Mouse (Mus musculus) hindbrain, embryonic 13.5 days (tissue): ENCODE measurements around the gene Tnfrsf8. TPM values are rescaled to one million over a fixed set of nuclear protein-coding genes. Genes with fewer than 3 reads are reported as not detected.
A peak's percentile ranks its signal among the peaks of the same experiment; 100 is the strongest.

Source experiments
- ATAC-seq: fragments of 200-750 bp; cut with Nextera tagmentation; 2 replicates; pipeline ENCODE4 v1.8.0; 2017; ENCODE audit warnings: moderate TSS enrichment; ENCODE audit not compliant: low FRiP score
- H3K27ac ChIP-seq: fragments of 300-500 bp; sonication (generic); 2 replicates; pipeline ENCODE4 v1.5.1; 2015; ENCODE audit warnings: inconsistent platforms, mild to moderate bottlenecking, moderate library complexity
- H3K27me3 ChIP-seq: fragments of 300-500 bp; sonication (generic); 2 replicates; pipeline ENCODE4 v1.6.1; 2015; ENCODE audit warnings: mild to moderate bottlenecking, inconsistent platforms
- H3K36me3 ChIP-seq: fragments of 300-500 bp; sonication (generic); 2 replicates; pipeline ENCODE4 v1.6.1; 2015; ENCODE audit warnings: mild to moderate bottlenecking, inconsistent platforms
- H3K4me1 ChIP-seq: fragments of 300-500 bp; sonication (generic); replicated peaks from 2 replicates; pipeline ENCODE4 v1.6.1; 2015; ENCODE audit warnings: inconsistent platforms
- H3K4me2 ChIP-seq: fragments of 300-500 bp; sonication (generic); 2 replicates; pipeline ENCODE4 v1.6.1; 2015; ENCODE audit warnings: inconsistent platforms, mild to moderate bottlenecking, moderate library complexity
- H3K4me3 ChIP-seq: fragments of 300-500 bp; sonication (generic); 2 replicates; pipeline ENCODE4 v1.5.1; 2015; ENCODE audit warnings: mild to moderate bottlenecking, inconsistent platforms
- H3K9ac ChIP-seq: fragments of 300-500 bp; sonication (generic); 2 replicates; pipeline ENCODE4 v1.6.1; 2015; ENCODE audit warnings: mild to moderate bottlenecking, inconsistent platforms
- H3K9me3 ChIP-seq: fragments of 300-500 bp; sonication (generic); 2 replicates; pipeline ENCODE4 v1.6.1; 2016; ENCODE audit warnings: inconsistent platforms
- WGBS: fragments of 180-500 bp; shearing (Covaris S2); methylation state at CpG from one replicate; pipeline ENCODE4 v1.1.7; 2015; 5-methylcytosine and 5-hydroxymethylcytosine counted together
- polyA plus RNA-seq: library from polyadenylated mRNA; unstranded; fragments of >200 nt; fragmentation: Nextera tagmentation; extraction: Ambion mirVana; gene quantifications from 2 replicates; pipeline ENCODE4 v1.2.1, GENCODE M21; 2015

Tnfrsf8 gene
- polyA plus RNA-seq, 1 experiment from 2014 or later: 0.12 TPM

- no peak overlapping the region for H3K27ac ChIP-seq
- ATAC-seq: no peak
- whole genome bisulfite sequencing: 64% methylated on average over 13 of the region's 13 CpGs
Observed at GRCm38 (mm10) chr4:145254418-145254817, 60.5 kb downstream of the Tnfrsf8 start.

GRCm38 (mm10) chr4:145252611-145253010 lies 62.4 kb downstream of the Tnfrsf8 start:
- no peak for ATAC-seq
- Histone ChIP-seq H3K27ac (no peak overlapping the region), H3K4me3 (no peak overlapping the region), H3K4me2 (no peak overlapping the region), H3K4me1 (no peaks in the 10 kb centered on the region), H3K36me3 (no peaks in the 10 kb centered on the region), H3K9ac (no peak overlapping the region), H3K27me3 (peaks cover 4% of the 10 kb centered on the region), H3K9me3 (no peaks in the 10 kb centered on the region)
- 91% methylated on average over 8 of the region's 8 CpGs for WGBS

More at GRCm38 (mm10) chr4:145254418-145254817, 60.5 kb downstream of the Tnfrsf8 start:
- no peaks in the 10 kb centered on the region for H3K27me3 ChIP-seq
- no peak overlapping the region for H3K4me3 ChIP-seq
- no peaks in the 10 kb centered on the region for H3K36me3 ChIP-seq
- no peaks in the 10 kb centered on the region for H3K9me3 ChIP-seq
- H3K9ac ChIP-seq: no peak overlapping the region
- H3K4me1 ChIP-seq: no peaks in the 10 kb centered on the region
- H3K4me2 ChIP-seq: no peak overlapping the region

- Histone ChIP-seq H3K9ac (no peak overlapping the region), H3K36me3 (no peaks in the 10 kb centered on the region), H3K9me3 (no peaks in the 10 kb centered on the region), H3K4me2 (no peak overlapping the region), H3K4me3 (no peak overlapping the region), H3K27ac (no peak overlapping the region), H3K4me1 (peaks cover 5% of the 10 kb centered on the region), H3K27me3 (peaks cover 15% of the 10 kb centered on the region)
- 89% methylated on average over 4 of the region's 4 CpGs for WGBS
- no peak for ATAC-seq
Observed at GRCm38 (mm10) chr4:145251546-145251945, 63.4 kb downstream of the Tnfrsf8 start.

- peaks cover 11% of the 10 kb centered on the region for H3K4me1 ChIP-seq
- H3K9ac ChIP-seq: no peak overlapping the region
- H3K27me3 ChIP-seq: peaks cover 30% of the 10 kb centered on the region
- no peaks in the 10 kb centered on the region for H3K36me3 ChIP-seq
- ATAC-seq: no peak
- H3K4me3 ChIP-seq: no peak overlapping the region
- H3K4me2 ChIP-seq: no peak overlapping the region
- WGBS: 94% methylated on average over 4 of the region's 4 CpGs
- no peak overlapping the region for H3K27ac ChIP-seq
- H3K9me3 ChIP-seq: no peaks in the 10 kb centered on the region
Observed at GRCm38 (mm10) chr4:145250002-145250401, 65.0 kb downstream of the Tnfrsf8 start.

- Histone ChIP-seq H3K4me1 (peaks cover 11% of the 10 kb centered on the region), H3K4me2 (no peak overlapping the region), H3K9me3 (no peaks in the 10 kb centered on the region), H3K27me3 (peaks cover 40% of the 10 kb centered on the region), H3K27ac (no peak overlapping the region), H3K4me3 (no peak overlapping the region), H3K9ac (no peak overlapping the region), H3K36me3 (no peaks in the 10 kb centered on the region)
- 79% methylated on average over 2 of the region's 2 CpGs for WGBS
- no peak for ATAC-seq
Observed at GRCm38 (mm10) chr4:145247556-145247955, 67.4 kb downstream of the Tnfrsf8 start.

- Histone ChIP-seq H3K9ac (peak within 1 kb of the TSS; percentile 66), H3K27ac (no peak within 1 kb of the TSS), H3K9me3 (no peaks in the 10 kb centered on the region), H3K4me1 (peaks cover 11% of the 10 kb centered on the region), H3K4me3 (peak within 1 kb of the TSS; percentile 44), H3K36me3 (no peaks in the 10 kb centered on the region), H3K4me2 (peak within 1 kb of the TSS; percentile 72), H3K27me3 (peaks cover 40% of the 10 kb centered on the region)
- 1% methylated on average over 47 of the region's 47 CpGs for WGBS
- peak; percentile 77 for ATAC-seq
Observed at GRCm38 (mm10) chr4:145246173-145247011, 68.6 kb downstream of the Tnfrsf8 start, which contains the start of gene Tnfrsf1b. Tnfrsf1b (minus strand) TSS chr4:145246870.

- H3K4me2 ChIP-seq: peak overlapping the region; percentile 72
- WGBS: 89% methylated on average over 3 of the region's 3 CpGs
- no peak for ATAC-seq
- peak overlapping the region; percentile 44 for H3K4me3 ChIP-seq
- no peaks in the 10 kb centered on the region for H3K9me3 ChIP-seq
- peaks cover 11% of the 10 kb centered on the region for H3K4me1 ChIP-seq
- peaks cover 40% of the 10 kb centered on the region for H3K27me3 ChIP-seq
- no peak overlapping the region for H3K9ac ChIP-seq
- H3K36me3 ChIP-seq: no peaks in the 10 kb centered on the region
- no peak overlapping the region for H3K27ac ChIP-seq
Observed at GRCm38 (mm10) chr4:145245581-145245980, 69.4 kb downstream of the Tnfrsf8 start.

GRCm38 (mm10) chr4:145244676-145245075 lies 70.3 kb downstream of the Tnfrsf8 start:
- no peak overlapping the region for H3K4me3 ChIP-seq
- no peak for ATAC-seq
- WGBS: 96% methylated on average over 2 of the region's 2 CpGs
- H3K4me1 ChIP-seq: peaks cover 11% of the 10 kb centered on the region
- H3K9ac ChIP-seq: no peak overlapping the region
- no peak overlapping the region for H3K4me2 ChIP-seq
- H3K9me3 ChIP-seq: no peaks in the 10 kb centered on the region
- H3K27ac ChIP-seq: no peak overlapping the region
- H3K36me3 ChIP-seq: no peaks in the 10 kb centered on the region
- H3K27me3 ChIP-seq: peaks cover 40% of the 10 kb centered on the region

GRCm38 (mm10) chr4:145242719-145243350 lies 72.1 kb downstream of the Tnfrsf8 start:
- H3K36me3 ChIP-seq: no peaks in the 10 kb centered on the region
- H3K27ac ChIP-seq: no peak overlapping the region
- no peak overlapping the region for H3K9ac ChIP-seq
- no peaks in the 10 kb centered on the region for H3K9me3 ChIP-seq
- H3K4me2 ChIP-seq: no peak overlapping the region
- WGBS: 80% methylated on average over 1 of the region's 1 CpGs
- H3K4me1 ChIP-seq: peaks cover 11% of the 10 kb centered on the region
- no peak overlapping the region for H3K4me3 ChIP-seq
- ATAC-seq: no peak
- H3K27me3 ChIP-seq: peaks cover 38% of the 10 kb centered on the region

GRCm38 (mm10) chr4:145240723-145241231 lies 74.2 kb downstream of the Tnfrsf8 start:
- 79% methylated on average over 4 of the region's 4 CpGs for WGBS
- no peaks in the 10 kb centered on the region for H3K4me1 ChIP-seq
- no peaks in the 10 kb centered on the region for H3K36me3 ChIP-seq
- H3K9ac ChIP-seq: no peak overlapping the region
- H3K4me3 ChIP-seq: no peak overlapping the region
- no peak overlapping the region for H3K27ac ChIP-seq
- no peaks in the 10 kb centered on the region for H3K9me3 ChIP-seq
- H3K27me3 ChIP-seq: peaks cover 18% of the 10 kb centered on the region
- no peak for ATAC-seq
- H3K4me2 ChIP-seq: no peak overlapping the region

- H3K9me3 ChIP-seq: no peaks in the 10 kb centered on the region
- H3K4me2 ChIP-seq: no peak overlapping the region
- ATAC-seq: peak; percentile 66; the same call in 1 of the 2 replicates
- no peak overlapping the region for H3K4me3 ChIP-seq
- 54% methylated on average over 4 of the region's 4 CpGs for WGBS
- no peak overlapping the region for H3K9ac ChIP-seq
- H3K27me3 ChIP-seq: peaks cover 3% of the 10 kb centered on the region; the same call in 1 of the 2 replicates
- no peak overlapping the region for H3K27ac ChIP-seq
- H3K36me3 ChIP-seq: no peaks in the 10 kb centered on the region
- H3K4me1 ChIP-seq: no peaks in the 10 kb centered on the region
Observed at GRCm38 (mm10) chr4:145239049-145239830, 75.7 kb downstream of the Tnfrsf8 start.

- Histone ChIP-seq H3K4me3 (no peak overlapping the region), H3K9ac (no peak overlapping the region), H3K9me3 (no peaks in the 10 kb centered on the region), H3K4me1 (no peaks in the 10 kb centered on the region), H3K27ac (no peak overlapping the region), H3K27me3 (no peaks in the 10 kb centered on the region), H3K4me2 (no peak overlapping the region), H3K36me3 (no peaks in the 10 kb centered on the region)
- WGBS: 89% methylated on average over 7 of the region's 7 CpGs
- ATAC-seq: no peak
Observed at GRCm38 (mm10) chr4:145236027-145236426, 78.9 kb downstream of the Tnfrsf8 start.
